Mouse (Mus musculus): ENCODE results near the gene Hoxa6. TPM values are rescaled to one million over a fixed set of nuclear protein-coding genes. Genes with fewer than 3 reads are reported as not detected.

The Hoxa6 gene
- polyA plus RNA-seq, 1 experiment from 2014 or later: 1.2 TPM

- peak overlapping the region; percentile 100 for H3K9ac ChIP-seq
- H3K36me3 ChIP-seq: 0 out of 2 replicates have a peak, but pooled peaks cover 6% of the 10 kb centered on the region
- H3K4me1 ChIP-seq: peaks cover 54% of the 10 kb centered on the region
- peaks cover 9% of the 10 kb centered on the region; the same call in 1 of the 2 replicates for H3K27me3 ChIP-seq
- peak overlapping the region; percentile 75 for H3K4me2 ChIP-seq (replicated peaks)
- peak overlapping the region; percentile 100 for H3K27ac ChIP-seq
- peak overlapping the region; percentile 95 for H3K4me3 ChIP-seq
- 1% methylated on average over 30 of the region's 30 CpGs for WGBS
- no peak for ATAC-seq (ENCODE audit: low FRiP score, low read depth)
- H3K9me3 ChIP-seq: no peaks in the 10 kb centered on the region
Observed at GRCm38 (mm10) chr6:52239625-52240388, 31.3 kb upstream of the Hoxa6 start.

- Histone ChIP-seq H3K27ac (peak overlapping the region; percentile 100), H3K27me3 (peaks cover 9% of the 10 kb centered on the region; the same call in 1 of the 2 replicates), H3K9me3 (no peaks in the 10 kb centered on the region), H3K4me2 (replicated peaks) (peak overlapping the region; percentile 75), H3K36me3 (peaks cover 10% of the 10 kb centered on the region; the same call in 1 of the 2 replicates), H3K4me3 (peak overlapping the region; percentile 95), H3K4me1 (peaks cover 54% of the 10 kb centered on the region), H3K9ac (peak overlapping the region; percentile 100)
- ATAC-seq (ENCODE audit: low FRiP score, low read depth): no peak
- 2% methylated on average over 7 of the region's 7 CpGs for WGBS
Observed at GRCm38 (mm10) chr6:52238976-52239375, 30.5 kb upstream of the Hoxa6 start.

GRCm38 (mm10) chr6:52238155-52238545 is 29.6 kb upstream of the Hoxa6 start:
- ATAC-seq (ENCODE audit: low FRiP score, low read depth): no peak
- peaks cover 9% of the 10 kb centered on the region; the same call in 1 of the 2 replicates for H3K27me3 ChIP-seq
- WGBS: under 1% methylated on average over 7 of the region's 7 CpGs
- peak overlapping the region; percentile 95 for H3K4me3 ChIP-seq
- peak overlapping the region; percentile 75 for H3K4me2 ChIP-seq (replicated peaks)
- peak overlapping the region; percentile 100 for H3K9ac ChIP-seq
- no peaks in the 10 kb centered on the region for H3K9me3 ChIP-seq
- H3K4me1 ChIP-seq: peaks cover 46% of the 10 kb centered on the region
- H3K27ac ChIP-seq: peak overlapping the region; percentile 100
- H3K36me3 ChIP-seq: peaks cover 15% of the 10 kb centered on the region; the same call in 1 of the 2 replicates

- Histone ChIP-seq H3K9ac (peak overlapping the region; percentile 100), H3K36me3 (peaks cover 16% of the 10 kb centered on the region), H3K27me3 (peaks cover 6% of the 10 kb centered on the region; the same call in 1 of the 2 replicates), H3K27ac (peak overlapping the region; percentile 100), H3K9me3 (no peaks in the 10 kb centered on the region), H3K4me1 (peaks cover 40% of the 10 kb centered on the region), H3K4me2 (replicated peaks) (peak overlapping the region; percentile 75), H3K4me3 (peak overlapping the region; percentile 95)
- 2% methylated on average over 10 of the region's 10 CpGs for WGBS
- no peak for ATAC-seq (ENCODE audit: low FRiP score, low read depth)
Observed at GRCm38 (mm10) chr6:52237346-52238154, 29.0 kb upstream of the Hoxa6 start.

GRCm38 (mm10) chr6:52236806-52237205 is 28.3 kb upstream of the Hoxa6 start:
- Histone ChIP-seq H3K4me1 (peaks cover 33% of the 10 kb centered on the region), H3K27ac (peak overlapping the region; percentile 100), H3K4me3 (peak overlapping the region; percentile 95), H3K9ac (peak overlapping the region; percentile 100), H3K9me3 (no peaks in the 10 kb centered on the region), H3K36me3 (peaks cover 23% of the 10 kb centered on the region), H3K4me2 (replicated peaks) (peak overlapping the region; percentile 75), H3K27me3 (peaks cover 3% of the 10 kb centered on the region; the same call in 1 of the 2 replicates)
- WGBS: 7% methylated on average over 3 of the region's 3 CpGs
- ATAC-seq (ENCODE audit: low FRiP score, low read depth): no peak

- Histone ChIP-seq H3K4me1 (peaks cover 24% of the 10 kb centered on the region), H3K27ac (peak overlapping the region; percentile 100), H3K9me3 (no peaks in the 10 kb centered on the region), H3K36me3 (peaks cover 27% of the 10 kb centered on the region), H3K9ac (peak overlapping the region; percentile 100), H3K4me3 (peak overlapping the region; percentile 95), H3K4me2 (replicated peaks) (peak overlapping the region; percentile 75), H3K27me3 (peaks cover 2% of the 10 kb centered on the region; the same call in 1 of the 2 replicates)
- no peak for ATAC-seq (ENCODE audit: low FRiP score, low read depth)
- 11% methylated on average over 6 of the region's 6 CpGs for WGBS
Observed at GRCm38 (mm10) chr6:52235866-52236265, 27.3 kb upstream of the Hoxa6 start.

- Histone ChIP-seq H3K36me3 (peaks cover 28% of the 10 kb centered on the region), H3K27ac (peak overlapping the region; percentile 100), H3K27me3 (no peaks in the 10 kb centered on the region), H3K4me1 (peaks cover 22% of the 10 kb centered on the region), H3K9ac (peak overlapping the region; percentile 100), H3K4me3 (peak overlapping the region; percentile 95), H3K4me2 (replicated peaks) (peak overlapping the region; percentile 75), H3K9me3 (no peaks in the 10 kb centered on the region)
- no peak for ATAC-seq (ENCODE audit: low FRiP score, low read depth)
- 10% methylated on average over 9 of the region's 9 CpGs for WGBS
Observed at GRCm38 (mm10) chr6:52235267-52235666, 26.7 kb upstream of the Hoxa6 start.

- Histone ChIP-seq H3K36me3 (peaks cover 33% of the 10 kb centered on the region), H3K9ac (peak overlapping the region; percentile 100), H3K27me3 (no peaks in the 10 kb centered on the region), H3K4me2 (replicated peaks) (peak overlapping the region; percentile 75), H3K4me3 (peak overlapping the region; percentile 95), H3K9me3 (no peaks in the 10 kb centered on the region), H3K27ac (peak overlapping the region; percentile 100), H3K4me1 (peaks cover 22% of the 10 kb centered on the region)
- peak; percentile 68 for ATAC-seq (ENCODE audit: low FRiP score, low read depth)
- under 1% methylated on average over 61 of the region's 68 CpGs for WGBS
Observed at GRCm38 (mm10) chr6:52234428-52235140, 26.1 kb upstream of the Hoxa6 start.

- peak; percentile 45 for ATAC-seq (ENCODE audit: low FRiP score, low read depth)
- peak overlapping the region; percentile 100 for H3K9ac ChIP-seq
- WGBS: under 1% methylated on average over 70 of the region's 70 CpGs
- H3K27ac ChIP-seq: peak overlapping the region; percentile 100
- peak overlapping the region; percentile 95 for H3K4me3 ChIP-seq
- H3K27me3 ChIP-seq: no peaks in the 10 kb centered on the region
- H3K4me2 ChIP-seq (replicated peaks): peak overlapping the region; percentile 75
- H3K36me3 ChIP-seq: peaks cover 35% of the 10 kb centered on the region
- no peaks in the 10 kb centered on the region for H3K9me3 ChIP-seq
- peaks cover 22% of the 10 kb centered on the region for H3K4me1 ChIP-seq
Observed at GRCm38 (mm10) chr6:52233546-52234427, 25.3 kb upstream of the Hoxa6 start.

GRCm38 (mm10) chr6:52232984-52233545 is 24.5 kb upstream of the Hoxa6 start:
- Histone ChIP-seq H3K4me1 (peaks cover 22% of the 10 kb centered on the region), H3K9ac (peak overlapping the region; percentile 100), H3K27ac (peak overlapping the region; percentile 100), H3K4me2 (replicated peaks) (peak overlapping the region; percentile 75), H3K27me3 (no peaks in the 10 kb centered on the region), H3K9me3 (no peaks in the 10 kb centered on the region), H3K36me3 (peaks cover 35% of the 10 kb centered on the region), H3K4me3 (peak overlapping the region; percentile 95)
- no peak for ATAC-seq (ENCODE audit: low FRiP score, low read depth)
- WGBS: 1% methylated on average over 23 of the region's 23 CpGs

All from limb, embryonic 13.5 days (tissue).